Mouse (Mus musculus) ES-E14 (cell line): ENCODE results near the gene Tuba4a. TPM values are rescaled to one million over a fixed set of nuclear protein-coding genes. Genes with fewer than 3 reads are reported as not detected.

Source experiments
- DNase-seq: peaks from one replicate; pipeline ENCODE4 v3.0.0-alpha.2; 2013; ENCODE audit warnings: low read depth, low spot score
- H3K27ac ChIP-seq: 2 replicates; pipeline ENCODE4 v1.5.1; 2012; ENCODE audit warnings: low read depth, mild to moderate bottlenecking, low read length, moderate library complexity, mixed read lengths; ENCODE audit not compliant: poor library complexity, insufficient read depth, severe bottlenecking
- H3K36me3 ChIP-seq: 2 replicates; pipeline ENCODE4 v1.6.1; 2012; ENCODE audit warnings: mild to moderate bottlenecking, low read length, moderate library complexity, mixed read lengths; ENCODE audit not compliant: control insufficient read depth, poor library complexity, insufficient read depth, severe bottlenecking
- H3K4me1 ChIP-seq, 2 experiments: fragments of 150-350 bp in 1 of 2; sonication (generic) in 1 of 2; 2 replicates each; pipeline ENCODE4 v1.6.1; 2012; ENCODE audit warnings: low read length in 2 of 2, mild to moderate bottlenecking in 1 of 2, mixed read lengths in 1 of 2; ENCODE audit not compliant: control insufficient read depth in 2 of 2, insufficient read depth in 2 of 2, poor library complexity in 1 of 2
- H3K4me3 ChIP-seq, 2 experiments: fragments of 150-350 bp in 1 of 2; sonication (generic) in 1 of 2; 2 replicates each; pipeline ENCODE4 v1.5.1; 2012; ENCODE audit warnings: low read length in 2 of 2, low read depth in 1 of 2, mild to moderate bottlenecking in 1 of 2, mixed read lengths in 1 of 2; ENCODE audit not compliant: insufficient read depth in 1 of 2, poor library complexity in 1 of 2, severe bottlenecking in 1 of 2
- H3K9ac ChIP-seq: 2 replicates; pipeline ENCODE4 v1.6.1; 2012; ENCODE audit warnings: low read depth, mild to moderate bottlenecking, low read length, mixed read lengths; ENCODE audit not compliant: poor library complexity, insufficient read depth, severe bottlenecking
- H3K9me3 ChIP-seq: fragments of 150-350 bp; sonication (generic); 2 replicates; pipeline ENCODE4 v1.6.1; 2012; ENCODE audit warnings: low read depth, mild to moderate bottlenecking, low read length; ENCODE audit not compliant: control insufficient read depth, insufficient read depth
- CHD2 ChIP-seq: IDR thresholded peaks from 2 replicates; pipeline ENCODE4 v1.6.1; 2014; ENCODE audit warnings: mild to moderate bottlenecking, low read depth, low read length, inconsistent platforms
- HCFC1 ChIP-seq: IDR thresholded peaks from 2 replicates; pipeline ENCODE4 v1.6.1; 2012; ENCODE audit warnings: low read length, inconsistent platforms, borderline replicate concordance; ENCODE audit not compliant: insufficient read depth
- MAFK ChIP-seq: IDR thresholded peaks from 2 replicates; pipeline ENCODE4 v1.6.1; 2014; ENCODE audit warnings: mild to moderate bottlenecking, low read depth, low read length, inconsistent platforms; ENCODE audit not compliant: insufficient read depth
- ZC3H11A ChIP-seq: IDR thresholded peaks from 2 replicates; pipeline ENCODE4 v1.6.1; 2012; ENCODE audit warnings: low read depth, mild to moderate bottlenecking, inconsistent platforms, low read length, borderline replicate concordance
- ZNF384 ChIP-seq: IDR thresholded peaks from 2 replicates; pipeline ENCODE4 v1.6.1; 2012; ENCODE audit warnings: low read depth, low read length, inconsistent platforms
- in situ Hi-C, 2 experiments: fragments of 600-800 bp; cut with MboI; formaldehyde crosslinking; loops; one replicate each; pipeline ENCODE4 v1.15.1; 2025; ENCODE audit warnings: low sequenced_read_pairs in 2 of 2, inconsistent platforms in 1 of 2; ENCODE audit not compliant: unreplicated experiment in 2 of 2
- total RNA-seq: library from RNA; depleted of rRNA; stranded (reverse); fragments of 300-350 nt; gene quantifications from 2 replicates; pipeline ENCODE4 v1.2.3, GENCODE M21; 2012

Gene Tuba4a
- total RNA-seq, 1 experiment = 110 TPM

- peaks cover 4 to 5% of the 10 kb centered on the region in 2 experiments; a peak in 2 of 4 replicates for H3K4me1 ChIP-seq
- peaks cover 4% of the 10 kb centered on the region; the same call in 1 of the 2 replicates for H3K36me3 ChIP-seq
- no peak overlapping the region for H3K27ac ChIP-seq
- TF ChIP-seq HCFC1 = no peak
- no peak for TF ChIP-seq ZC3H11A
- no peak for TF ChIP-seq ZNF384
- no peak for TF ChIP-seq CHD2
- no peak overlapping the region for H3K4me3 ChIP-seq
- H3K9ac ChIP-seq = no peak overlapping the region
- no peak for DNase-seq
- no peaks in the 10 kb centered on the region for H3K9me3 ChIP-seq
- in situ Hi-C loops = no loop called here
These were observed 38.2 kb downstream of the Tuba4a start for GRCm38 (mm10) chr1:75181377-75181870.

GRCm38 (mm10) chr1:75180741-75181140 lies 38.9 kb downstream of the Tuba4a start:
- in situ Hi-C loops = no loop called here
- peak overlapping the region; percentile 55; the same call in 1 of the 2 replicates for H3K9ac ChIP-seq
- no peak for DNase-seq
- peaks cover 4% of the 10 kb centered on the region; the same call in 1 of the 2 replicates for H3K36me3 ChIP-seq
- no peak for TF ChIP-seq ZC3H11A
- TF ChIP-seq ZNF384 = no peak
- TF ChIP-seq CHD2 = no peak
- H3K9me3 ChIP-seq = no peaks in the 10 kb centered on the region
- H3K4me3 ChIP-seq = peak overlapping the region in 1 of 2 experiments; percentile 81; a peak in 2 of 4 replicates
- H3K27ac ChIP-seq = no peak overlapping the region
- H3K4me1 ChIP-seq = peaks cover 4 to 5% of the 10 kb centered on the region in 2 experiments; a peak in 2 of 4 replicates

- H3K9me3 ChIP-seq = no peaks in the 10 kb centered on the region
- H3K36me3 ChIP-seq = peaks cover 4% of the 10 kb centered on the region; the same call in 1 of the 2 replicates
- no peak for TF ChIP-seq ZC3H11A
- no peak for TF ChIP-seq CHD2
- no peak for TF ChIP-seq ZNF384
- no peak for TF ChIP-seq MAFK
- no peak for TF ChIP-seq HCFC1
- peak; percentile 89 for DNase-seq
- H3K27ac ChIP-seq = no peak within 1 kb of the TSS
- peak within 1 kb of the TSS; percentile 70 for H3K9ac ChIP-seq
- H3K4me1 ChIP-seq = peaks cover 4 to 5% of the 10 kb centered on the region in 2 experiments; a peak in 2 of 4 replicates
- H3K4me3 ChIP-seq = peak within 1 kb of the TSS; percentile 81 to 82
- in situ Hi-C loops = no loop called here
These were observed 39.5 kb downstream of the Tuba4a start, which contains the start of gene Abcb6 for GRCm38 (mm10) chr1:75180105-75180590. TSS of gene Abcb6 (minus strand) at chr1:75180392.

- Histone ChIP-seq H3K4me1 (peaks cover 4 to 5% of the 10 kb centered on the region in 2 experiments; a peak in 2 of 4 replicates), H3K27ac (no peak overlapping the region), H3K4me3 (peak overlapping the region; percentile 81 to 82), H3K9me3 (no peaks in the 10 kb centered on the region), H3K36me3 (peaks cover 2% of the 10 kb centered on the region; the same call in 1 of the 2 replicates), H3K9ac (peak overlapping the region; percentile 70)
- TF ChIP-seq ZC3H11A (no peak), MAFK (peak; percentile 70), HCFC1 (no peak), CHD2 (no peak), ZNF384 (peak; percentile 84)
- DNase-seq = peak; percentile 28
- in situ Hi-C loops = no loop called here
These were observed 40.1 kb downstream of the Tuba4a start for GRCm38 (mm10) chr1:75179334-75180104.
